Mouse (Mus musculus) urinary bladder, postnatal 36 days (tissue): ENCODE data around the gene Proser2.

Experiments
- DNase-seq, 2 experiments: peaks; one replicate each; pipeline ENCODE4 v3.0.0; 2022; ENCODE audit warnings: low spot score in 2 of 2, mixed read lengths in 1 of 2

Gene Proser2

DNA sequence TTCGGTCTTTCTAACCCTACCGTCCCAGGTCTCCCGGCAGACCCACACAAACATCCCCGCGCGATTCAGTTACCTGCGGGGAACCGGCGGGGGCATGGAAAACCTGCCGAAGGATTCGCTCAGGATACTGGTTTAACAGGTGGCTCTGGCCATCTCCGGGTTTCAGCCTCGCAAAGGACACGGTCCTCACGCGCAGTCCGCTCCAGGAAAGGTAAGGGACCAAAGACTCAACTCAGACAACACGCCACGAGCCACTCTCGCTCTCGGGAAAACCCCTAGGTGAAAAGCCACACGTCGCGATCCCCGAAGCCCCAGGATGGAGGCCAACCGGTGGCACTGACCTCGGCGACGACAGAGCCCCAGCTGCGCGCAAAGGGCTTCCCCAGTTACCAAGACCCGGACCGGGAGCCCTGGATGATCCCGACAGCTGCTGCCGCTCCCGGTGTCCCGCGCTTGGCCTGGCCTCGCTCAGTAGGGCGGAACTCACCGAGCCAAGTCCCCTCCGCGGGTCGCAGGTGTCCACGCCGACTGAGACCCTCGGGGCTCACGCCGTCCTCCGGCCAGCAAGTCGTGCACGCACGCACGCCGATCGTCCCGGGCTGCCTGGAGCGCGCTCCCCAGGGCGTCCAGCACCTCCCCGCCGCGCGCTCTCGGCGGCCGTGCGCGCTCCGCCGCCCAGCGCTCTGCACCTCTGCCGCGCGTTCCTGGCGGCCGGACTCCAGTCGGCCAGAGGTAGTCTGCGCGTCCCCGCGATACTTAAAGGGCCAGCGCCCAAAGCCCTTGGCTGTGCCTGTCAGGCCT is at the start of gene Proser2:
TSS of gene Proser2 (minus strand) at position 657 of the 801 bp plus-strand sequence.
- DNase-seq: peak; percentile 85 to 87

DNA sequence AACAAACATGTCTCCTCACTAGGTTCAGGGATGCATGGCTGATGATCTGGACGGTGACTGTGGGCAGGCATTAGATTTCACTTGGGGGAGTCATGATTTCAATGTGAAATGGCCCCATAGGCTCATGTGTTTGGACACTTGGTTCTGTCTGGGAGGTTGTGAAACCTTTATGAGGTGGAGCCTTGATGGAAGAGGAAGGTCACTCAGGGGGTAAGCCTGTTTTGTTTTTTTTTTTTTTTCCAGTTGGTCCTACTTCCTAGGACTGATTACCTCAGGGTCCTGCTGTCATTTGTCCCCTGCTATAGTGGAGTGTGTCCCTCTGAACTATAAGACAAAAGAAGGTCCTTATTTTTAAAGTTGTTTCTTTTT is 49.7 kb upstream of the Proser2 start:
- DNase-seq: no peak

DNA sequence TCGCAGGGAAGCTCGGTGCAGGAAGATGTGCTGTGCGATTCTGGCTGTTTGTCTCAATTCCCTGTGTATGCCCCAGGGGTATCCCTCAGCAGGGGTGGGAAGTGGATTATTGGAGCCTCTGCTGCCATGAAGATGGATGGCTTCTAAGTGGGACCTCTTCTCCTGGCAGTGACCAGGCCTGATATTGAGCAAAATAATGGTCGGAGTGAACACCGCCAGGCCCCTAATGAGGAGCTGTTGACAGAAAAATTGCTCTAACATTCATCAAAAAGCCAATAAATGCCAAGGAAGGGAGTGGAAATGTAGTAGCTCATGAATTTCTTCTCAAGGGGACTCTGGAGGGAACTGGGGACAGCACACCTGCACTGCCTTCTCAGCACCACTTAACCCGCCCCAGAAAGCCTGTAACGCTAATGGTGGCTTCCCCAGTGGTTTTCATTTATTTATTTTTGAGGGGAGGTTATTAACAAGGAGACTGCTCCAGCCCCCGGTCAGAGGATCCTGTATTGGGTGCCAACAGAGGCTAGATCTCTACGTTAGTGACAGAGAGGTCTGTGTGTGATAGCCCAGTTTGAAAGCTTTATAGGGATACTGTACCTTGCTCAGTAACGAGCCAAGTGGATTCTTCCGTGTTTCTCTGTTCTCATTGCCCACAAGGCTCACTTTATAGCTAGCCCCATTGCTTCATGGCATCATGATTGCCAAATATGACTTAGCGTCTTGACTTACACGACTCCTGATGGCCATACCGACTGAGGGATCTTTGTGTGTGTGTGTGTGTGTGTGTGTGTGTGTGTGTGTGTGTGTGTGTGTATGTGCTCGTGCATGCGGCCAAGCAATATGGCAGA is 49.1 kb upstream of the Proser2 start:
- DNase-seq: no peak

DNA sequence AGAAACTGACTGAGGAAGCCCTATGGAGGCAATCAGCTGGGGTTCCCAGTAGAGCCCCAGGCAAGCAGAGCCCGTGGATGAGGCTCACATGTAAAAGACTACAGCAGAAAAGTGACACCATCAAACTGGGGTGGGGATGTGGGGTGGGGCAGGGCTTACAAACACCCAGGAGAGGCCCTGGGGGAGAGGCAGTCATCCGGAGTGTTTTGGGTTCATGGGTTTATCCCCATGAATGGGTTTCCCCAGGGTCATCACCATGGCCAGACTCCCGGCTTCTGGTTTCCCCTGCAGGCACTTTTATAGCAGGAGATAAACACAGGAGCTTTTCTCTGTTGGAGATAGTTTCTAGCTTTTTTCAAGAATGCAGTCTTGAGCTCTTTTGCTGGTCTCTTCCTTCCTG is 43.0 kb upstream of the Proser2 start:
- DNase-seq: no peak

DNA sequence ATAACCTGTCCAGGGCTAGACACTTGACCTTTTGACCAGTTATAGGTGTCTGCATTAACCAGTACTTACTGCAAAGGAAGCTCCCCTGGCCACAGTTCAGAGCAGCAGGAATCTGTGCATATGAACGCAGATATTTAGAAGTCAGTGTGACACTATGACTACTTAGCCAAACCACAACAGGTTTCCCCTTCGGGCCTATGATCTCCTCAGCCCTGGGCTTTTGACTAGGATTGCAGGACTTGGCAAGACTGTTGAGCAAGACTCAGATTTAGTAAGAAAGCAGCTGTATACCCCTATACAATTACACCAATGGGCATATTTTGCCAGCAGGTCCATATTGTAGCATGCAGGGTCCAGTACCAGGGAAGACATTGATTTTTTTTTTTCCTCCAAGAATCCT is 38.5 kb upstream of the Proser2 start:
- no peak for DNase-seq

DNA sequence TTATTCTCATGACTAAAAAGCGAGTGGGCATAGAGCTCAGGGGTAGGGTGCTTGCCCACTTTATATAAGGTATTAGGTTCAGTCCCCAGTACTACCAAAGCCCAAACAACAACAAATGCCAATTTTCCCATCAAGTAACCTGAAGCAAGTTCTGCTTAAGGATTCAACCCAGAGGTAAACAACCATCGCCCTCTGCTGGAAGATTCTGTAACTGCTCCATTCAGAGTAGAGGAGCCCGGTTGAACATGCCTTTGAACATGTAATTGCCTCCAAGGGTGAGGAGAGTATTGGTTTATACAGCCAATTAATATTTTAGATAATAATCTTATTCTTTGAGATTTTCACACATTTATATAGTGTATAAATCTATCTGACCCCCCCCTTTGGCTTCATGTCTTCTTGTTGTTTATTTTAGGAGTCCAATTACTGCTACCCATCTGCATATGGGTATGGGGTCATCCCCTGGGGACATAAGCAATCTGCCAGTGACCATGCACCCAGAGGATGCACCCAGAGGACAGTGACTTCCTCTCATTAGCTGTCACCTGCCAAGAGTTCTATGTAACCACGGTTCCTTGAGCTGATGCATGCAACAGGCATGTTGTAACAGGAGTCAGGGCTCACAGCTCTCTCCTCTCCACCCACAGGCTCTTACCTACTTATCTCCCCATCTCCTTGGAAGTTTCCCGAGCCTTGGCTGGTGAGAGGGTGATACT is 38.0 kb upstream of the Proser2 start:
- DNase-seq: peak; percentile 73 to 75

DNA sequence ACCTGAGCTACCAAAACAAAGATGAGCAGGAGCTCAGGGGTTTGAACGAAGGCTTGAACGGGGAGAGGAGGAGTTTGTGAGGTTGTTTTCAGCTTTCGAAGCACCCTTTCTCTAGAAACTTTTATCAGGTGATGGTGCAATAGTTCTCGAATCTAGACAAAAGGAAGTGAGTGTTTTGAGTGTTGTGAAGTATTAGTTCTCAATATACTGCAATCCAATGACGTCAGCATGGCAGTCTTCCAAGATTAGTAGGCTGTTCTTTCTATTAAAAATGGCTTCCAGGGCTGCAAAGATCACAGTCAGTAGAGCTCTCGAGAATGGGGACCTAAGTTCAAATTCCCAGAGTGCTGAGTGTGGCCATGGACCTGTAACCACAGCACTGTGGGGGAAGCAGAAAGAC is 35.8 kb upstream of the Proser2 start:
- no peak for DNase-seq

DNA sequence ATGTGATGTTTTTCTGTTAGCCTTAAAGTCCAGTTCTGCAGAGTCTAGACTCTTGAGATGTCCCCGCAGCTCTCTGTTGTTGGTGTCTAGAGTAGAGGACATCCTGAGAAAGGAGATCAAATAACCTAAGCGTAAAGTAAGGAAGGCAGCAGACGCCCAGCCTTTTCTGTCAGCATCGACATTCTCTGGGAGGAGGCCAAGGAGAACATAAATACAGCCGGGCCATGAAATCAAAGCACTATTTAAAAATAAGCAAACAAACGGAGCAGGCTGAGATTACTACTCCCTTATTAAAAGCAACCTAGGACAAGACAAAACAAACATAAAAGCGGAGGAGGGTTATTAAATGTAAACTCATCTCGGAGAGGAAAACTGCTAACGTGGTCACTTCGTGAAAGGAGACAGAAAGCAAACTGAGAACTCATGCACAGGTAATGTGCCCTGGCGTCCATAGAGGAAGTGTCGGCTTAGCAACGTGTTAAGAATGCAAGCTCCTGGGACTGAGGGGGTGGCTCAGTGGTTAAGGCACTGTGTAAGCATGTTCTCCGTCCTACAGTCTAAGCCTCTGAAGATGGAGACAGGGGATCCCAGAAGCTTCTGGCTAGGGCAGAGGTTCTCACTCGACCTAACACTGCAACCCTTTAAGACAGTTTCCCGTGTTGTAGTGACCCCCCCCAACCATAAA is 34.7 kb upstream of the Proser2 start:
- no peak for DNase-seq

DNA sequence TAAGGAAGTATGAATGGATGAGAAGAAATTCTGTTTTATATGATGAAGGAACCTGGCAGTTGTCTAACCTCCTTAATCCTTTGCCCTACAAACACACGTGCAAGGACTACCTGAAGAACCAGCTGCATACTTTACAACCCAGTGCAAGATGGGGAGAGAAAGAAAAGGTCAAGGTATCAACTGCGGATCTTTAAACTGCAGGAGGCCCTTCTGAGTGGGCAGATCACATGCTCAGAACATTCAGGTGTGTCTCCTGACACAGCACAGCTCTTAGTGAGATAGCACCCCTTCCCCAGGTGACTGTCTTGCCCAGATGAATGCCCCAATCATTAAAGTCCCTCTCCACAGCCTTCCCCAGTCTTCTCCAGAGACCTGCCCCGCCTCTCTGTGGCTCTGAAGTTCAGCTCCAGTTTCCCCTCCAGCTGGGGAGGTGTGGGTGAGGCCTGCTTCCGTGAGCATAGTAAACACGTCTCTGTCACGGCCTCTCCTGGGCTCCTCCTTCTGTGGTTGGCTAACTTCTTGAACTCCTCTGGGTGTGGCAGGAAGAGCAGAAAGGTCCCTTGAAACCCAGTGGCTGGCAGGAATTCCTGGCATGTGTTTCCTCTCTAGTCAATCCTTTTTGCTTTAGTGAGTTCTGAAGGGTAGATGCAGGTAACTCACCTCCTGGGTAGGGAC is 32.5 kb upstream of the Proser2 start:
- peak; percentile 49 to 62 for DNase-seq

DNA sequence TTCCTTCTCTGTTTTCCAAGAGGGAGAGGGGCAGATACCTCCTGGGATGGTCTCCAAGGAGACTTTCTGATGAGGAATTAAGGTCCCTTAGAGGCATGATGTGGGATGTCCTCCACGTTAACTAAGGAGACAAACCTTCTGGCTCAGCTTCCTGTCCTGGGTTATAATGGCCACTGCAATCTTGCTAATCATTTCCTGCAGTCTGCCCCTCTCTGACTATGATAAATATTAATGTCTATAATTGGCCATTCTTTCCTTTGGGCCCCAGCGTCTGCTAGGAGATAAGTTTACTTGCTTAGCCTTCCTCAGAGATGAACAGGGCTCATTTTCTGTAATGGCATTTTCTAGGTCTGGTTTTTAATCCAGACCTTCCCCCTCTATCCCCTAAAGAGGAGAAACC is 29.7 kb upstream of the Proser2 start:
- DNase-seq: no peak

DNA sequence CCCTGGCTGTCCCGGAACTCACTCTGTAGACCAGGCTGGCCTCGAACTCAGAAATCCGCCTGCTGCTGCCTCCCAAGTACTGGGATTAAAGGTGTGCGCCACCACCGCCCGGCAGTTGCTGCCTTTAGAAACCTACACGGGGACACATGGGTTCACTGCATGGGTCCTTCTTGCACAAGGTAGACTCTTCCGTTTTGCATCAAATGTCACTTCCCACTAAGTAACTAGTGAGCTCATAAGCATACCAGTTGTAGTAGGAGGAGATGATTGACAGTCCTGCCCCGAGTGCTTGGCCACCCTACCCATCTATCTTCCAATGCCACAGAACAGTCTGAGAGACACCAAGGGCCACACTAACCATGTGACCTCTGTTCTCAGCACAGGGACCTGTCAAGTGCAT is 29.2 kb upstream of the Proser2 start:
- DNase-seq: no peak

DNA sequence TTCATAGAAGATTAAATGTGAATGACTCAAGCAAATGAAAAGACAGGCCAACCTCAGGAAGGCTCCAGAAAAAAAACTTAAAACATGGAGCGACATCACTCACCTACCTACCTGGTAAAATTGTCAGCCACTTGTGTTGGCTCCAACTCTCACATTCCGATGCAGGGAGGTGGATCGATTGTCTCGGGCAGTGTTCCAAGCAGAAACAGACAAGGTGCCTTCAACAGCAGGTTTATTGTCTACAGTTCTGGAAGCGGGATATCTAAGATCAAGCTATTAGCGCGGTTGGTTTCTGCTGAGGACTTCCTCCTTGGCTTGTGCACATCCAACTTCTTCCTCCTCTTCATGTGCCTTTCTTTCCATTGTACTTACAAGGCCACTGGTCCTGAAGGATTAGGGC is 27.6 kb upstream of the Proser2 start:
- no peak for DNase-seq

DNA sequence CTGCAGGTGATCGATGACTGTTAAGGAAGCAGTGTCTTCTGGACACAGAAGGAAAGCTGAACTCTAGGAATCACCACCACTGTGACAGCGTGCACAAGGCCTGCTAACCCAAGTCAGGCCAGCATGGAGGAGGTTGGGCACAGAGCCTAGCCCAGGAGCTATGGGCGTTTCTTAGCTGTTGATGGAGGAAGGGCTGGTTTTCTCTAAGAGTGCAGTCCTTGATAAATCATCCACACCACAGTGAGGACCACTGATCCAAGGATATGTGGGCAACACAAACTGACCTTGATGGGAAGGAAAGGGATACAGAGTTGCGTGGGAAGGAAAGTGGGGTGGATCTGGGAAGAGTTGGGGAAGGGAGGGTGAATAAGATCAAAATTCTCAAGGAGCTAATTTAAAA is 27.2 kb upstream of the Proser2 start:
- DNase-seq: no peak

DNA sequence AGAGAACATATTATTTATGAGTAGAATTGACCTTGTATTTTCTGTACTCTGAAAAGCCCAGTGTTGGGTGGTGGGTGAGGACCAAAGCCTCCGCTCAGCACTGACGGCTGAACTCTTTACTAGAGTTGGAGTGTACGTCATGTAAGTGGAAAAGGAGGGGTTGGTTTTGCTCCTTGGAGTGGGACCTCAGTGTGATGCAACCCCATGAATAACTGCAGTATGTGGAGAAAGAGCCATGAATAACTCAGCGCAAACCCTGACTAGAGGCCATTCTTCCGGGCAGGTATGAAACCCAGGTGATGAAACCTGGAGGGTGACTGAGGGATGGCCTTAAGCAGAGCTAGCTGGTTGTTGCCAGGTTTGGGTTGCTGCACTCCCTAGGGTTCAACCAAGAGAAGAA is 19.8 kb upstream of the Proser2 start:
- no peak for DNase-seq

DNA sequence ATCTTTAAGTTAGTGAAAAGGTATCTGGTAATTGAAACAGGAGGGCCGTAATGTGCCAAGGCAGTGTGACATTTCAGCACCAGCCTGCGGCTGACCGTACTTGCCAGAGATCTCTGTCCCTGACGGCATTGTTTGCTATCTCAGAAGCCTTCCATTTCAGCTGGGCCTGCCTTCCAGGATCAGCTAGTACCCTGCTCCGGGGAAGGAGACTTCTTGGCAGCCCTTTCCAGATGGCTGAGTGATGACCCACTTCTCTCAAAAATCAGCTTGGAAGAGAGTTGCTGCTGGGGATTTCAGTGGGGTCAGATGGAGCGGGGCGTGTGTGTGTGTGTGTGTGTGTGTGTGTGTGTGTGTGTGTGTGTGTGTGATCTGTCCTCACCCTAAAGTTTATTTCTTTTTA is 16.9 kb upstream of the Proser2 start:
- no peak for DNase-seq

DNA sequence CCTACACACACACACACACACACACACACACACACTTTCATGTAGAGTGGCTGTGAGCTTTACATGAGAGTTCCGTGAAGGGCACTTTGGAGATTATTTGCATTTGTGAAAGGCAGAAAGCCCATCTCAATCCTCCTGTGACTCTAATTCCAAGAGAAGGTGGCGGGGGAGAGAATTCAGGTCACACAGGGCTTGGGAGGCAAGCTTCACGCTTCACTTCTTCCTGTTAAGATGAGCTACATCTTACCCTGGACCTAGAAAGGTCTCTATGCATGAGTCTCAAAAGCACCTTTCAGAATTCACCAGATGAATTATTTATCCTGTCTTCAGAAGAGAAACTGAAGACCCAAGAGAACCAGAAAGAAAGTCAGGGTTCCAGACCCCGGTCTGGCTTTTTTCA is 16.2 kb upstream of the Proser2 start:
- no peak for DNase-seq

DNA sequence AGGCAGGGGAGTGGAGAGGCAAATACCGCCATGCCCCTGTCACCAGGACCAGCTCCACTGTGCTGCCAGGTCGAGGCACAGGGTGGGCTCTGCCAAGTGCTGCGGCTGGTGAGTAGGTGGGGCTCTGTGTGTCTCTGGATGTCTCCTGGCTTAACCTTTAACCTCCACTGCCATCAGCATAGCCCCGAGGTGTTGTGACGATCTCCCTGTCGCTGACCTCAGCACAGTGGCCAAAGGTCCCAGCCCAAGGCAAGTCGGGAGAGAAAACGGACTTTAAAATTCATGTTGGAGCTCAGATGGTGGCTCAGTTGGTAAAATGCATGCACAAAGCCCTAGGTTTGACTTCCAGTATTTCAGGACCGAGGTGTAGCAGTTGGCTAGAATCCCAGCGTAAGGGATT is 15.6 kb upstream of the Proser2 start:
- no peak for DNase-seq

DNA sequence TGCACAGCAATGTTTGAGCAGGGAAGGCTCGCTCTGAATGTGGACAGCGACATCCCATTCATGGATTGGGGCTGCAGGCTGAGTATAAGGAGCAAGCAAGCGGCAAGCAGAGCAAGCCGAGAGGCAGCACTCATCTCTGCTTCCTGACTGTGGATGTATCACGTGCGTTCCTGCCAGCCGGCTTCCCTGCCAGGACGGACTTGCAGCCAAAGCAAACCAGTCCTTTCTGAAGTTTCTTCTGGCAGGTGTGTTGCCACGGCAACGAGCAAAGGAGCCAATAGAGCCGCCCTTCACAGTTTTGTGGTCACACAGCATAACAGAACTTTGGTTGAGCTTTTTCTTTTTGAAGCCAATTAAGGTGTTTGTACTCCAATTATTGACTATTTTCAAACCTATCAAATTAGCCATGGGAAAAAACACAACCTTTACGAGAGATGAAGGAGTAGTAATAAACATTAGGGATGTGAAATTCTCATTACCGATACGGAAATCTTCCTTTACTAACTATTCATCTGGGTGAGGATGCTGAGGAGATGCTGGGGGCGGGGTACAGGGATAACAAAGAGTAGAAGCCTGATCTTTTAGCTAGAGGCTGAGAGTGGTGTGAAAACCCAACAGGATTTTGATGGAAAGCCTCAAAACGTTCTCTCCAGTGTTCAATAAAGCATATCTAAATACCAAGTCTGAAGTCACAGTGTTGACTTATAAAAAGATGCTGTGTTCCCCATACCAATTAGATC is 13.1 kb upstream of the Proser2 start:
- no peak for DNase-seq

DNA sequence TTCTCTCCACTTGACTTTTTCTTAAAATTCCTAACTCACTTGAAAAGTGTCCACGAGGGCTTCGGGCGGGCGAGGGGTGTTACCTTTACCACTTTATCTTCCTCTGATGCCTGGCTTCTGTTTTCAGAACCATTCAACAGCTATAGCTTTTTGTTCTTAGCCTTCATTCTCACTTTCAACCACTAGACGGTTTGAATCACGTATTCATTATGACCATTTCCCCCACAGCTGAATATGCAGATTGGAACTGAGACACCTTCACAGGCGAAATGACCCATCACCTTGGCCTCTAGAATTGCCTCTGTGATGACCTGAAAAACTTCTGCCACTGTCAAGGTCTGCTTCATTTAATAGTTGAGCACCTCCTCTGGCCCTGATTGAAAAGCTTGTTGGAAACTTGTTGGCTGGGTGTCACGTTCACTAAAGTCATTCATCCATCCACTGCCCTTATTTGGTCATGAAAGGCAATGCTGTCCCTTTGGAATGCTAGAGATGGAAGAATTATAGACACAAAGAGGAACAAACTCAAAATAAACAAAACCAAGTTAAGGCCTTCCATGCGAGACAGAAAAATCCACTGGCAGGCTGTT is 10.7 kb upstream of the Proser2 start:
- DNase-seq: no peak

DNA sequence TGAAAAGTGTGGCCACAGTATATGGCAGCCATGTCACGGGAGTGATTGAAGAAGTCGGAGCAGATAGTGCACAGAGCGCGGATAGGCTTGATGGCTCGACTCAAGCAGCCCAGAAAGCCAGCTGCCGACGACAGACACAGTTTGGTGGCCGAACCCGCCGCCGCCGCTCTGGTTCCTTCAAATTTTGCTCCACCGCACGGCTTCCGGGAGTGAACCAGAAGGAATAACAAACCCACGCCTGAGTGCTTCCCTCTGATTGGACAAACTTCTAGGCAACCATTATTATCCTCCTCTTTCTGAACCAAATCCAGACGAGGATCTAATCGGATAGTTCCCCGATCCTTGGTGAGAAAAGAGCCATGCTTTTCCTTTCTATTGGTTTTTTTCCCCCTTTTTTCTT is 3.9 kb upstream of the Proser2 start:
- DNase-seq: no peak
